Mouse (Mus musculus) left cerebral cortex, postnatal 36 days (tissue): ENCODE measurements at regions not wholly inside any gene's neighbourhood (a gene's known extent, or its start where the extent isn't known, plus 50 kb on each side); places are given as distances from the start of the nearest gene placed in this dataset.

Source experiments
- DNase-seq, 2 experiments: peaks; one replicate each; pipeline ENCODE4 v3.0.0; 2021 to 2022; ENCODE audit warnings: low spot score in 2 of 2, mixed read lengths in 1 of 2
- intact Hi-C: fragments of 180-260 bp; cut with DNase I; formaldehyde crosslinking; loops from one replicate; pipeline ENCODE4 v1.15.1; 2025

DNA sequence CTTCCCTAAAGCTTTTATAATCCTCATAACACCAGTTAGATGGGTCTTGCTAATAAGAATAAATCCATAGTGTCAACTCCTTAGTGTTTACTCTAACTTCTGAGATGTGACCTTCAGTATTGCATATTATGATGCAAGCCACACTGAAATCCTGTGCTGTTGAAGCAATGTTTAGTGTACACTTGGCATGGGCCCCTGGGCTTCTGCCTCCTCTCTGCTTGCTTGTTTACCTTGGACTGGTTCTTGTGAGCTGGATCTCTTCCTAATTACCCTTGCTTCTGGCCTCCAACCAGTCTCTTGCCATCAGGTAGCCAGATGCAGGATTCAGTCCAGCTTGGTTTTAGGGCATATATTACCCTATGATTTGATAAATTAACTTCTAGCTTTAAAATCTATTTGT, 57.0 kb downstream of the Rgs2 start:
- DNase-seq: no peak
- intact Hi-C loops: no loop called here

DNA sequence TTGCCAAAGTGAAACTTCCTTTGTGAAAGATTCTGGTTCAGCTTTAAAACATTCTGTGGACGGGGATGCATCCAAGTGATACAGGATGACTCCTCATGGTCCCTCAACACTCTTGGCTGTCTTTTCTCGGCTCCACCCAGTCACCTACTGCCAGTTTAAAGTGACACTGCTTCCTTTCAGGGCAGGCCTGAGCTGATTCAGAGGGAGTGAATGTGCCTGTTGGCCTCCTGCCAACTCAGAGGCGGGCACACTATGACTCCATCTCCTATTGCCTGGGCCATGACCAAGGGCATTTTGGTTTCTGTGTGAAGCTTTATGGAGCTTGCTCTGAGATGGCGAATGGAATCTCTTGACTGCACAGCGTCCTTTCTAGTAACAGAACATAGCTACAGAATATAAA, 62.5 kb downstream of the Rgs2 start:
- intact Hi-C loops: no loop called here
- DNase-seq: no peak

DNA sequence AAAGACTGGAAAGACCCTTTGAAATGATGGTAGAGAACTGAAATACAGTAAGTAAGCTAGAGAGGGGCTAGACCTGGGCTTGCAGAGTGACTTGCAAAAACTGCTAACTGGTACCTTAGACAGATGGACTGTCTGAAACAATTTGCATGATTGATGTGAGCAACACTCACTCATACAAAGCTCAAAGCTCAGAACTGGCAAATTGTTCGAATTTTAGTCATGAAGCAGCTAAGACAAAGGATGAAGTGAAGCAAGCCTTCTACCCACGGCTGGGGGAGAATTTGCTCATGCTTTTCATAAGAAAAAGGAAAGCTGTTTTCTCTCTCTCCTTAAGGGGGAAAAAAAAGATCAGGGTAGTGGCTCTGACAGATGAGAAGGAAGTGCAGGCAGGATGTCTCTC, 64.5 kb downstream of the Rgs2 start:
- no peak for DNase-seq

DNA sequence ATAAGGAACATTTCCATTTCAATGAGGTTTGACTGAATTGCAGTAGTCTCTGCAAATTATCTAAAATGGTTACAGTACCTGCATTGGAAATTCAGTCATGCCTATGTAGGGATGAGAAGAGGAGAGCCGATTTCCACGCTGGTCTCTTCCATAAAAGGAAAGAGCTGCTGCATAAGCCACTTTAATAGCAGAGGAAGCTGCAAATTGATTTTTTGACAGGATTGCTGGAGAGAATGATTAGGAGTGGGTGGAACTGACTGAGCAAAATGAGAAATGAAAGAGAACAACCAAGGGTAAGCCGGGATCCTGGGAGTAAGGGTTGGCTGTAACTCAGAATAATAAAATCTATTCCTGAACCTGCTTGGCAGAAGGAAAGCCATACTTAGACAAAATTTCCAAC, 65.4 kb downstream of the Rgs2 start:
- intact Hi-C loops: no loop called here
- no peak for DNase-seq

More for the DNA sequence above, 64.5 kb downstream of the Rgs2 start:
- intact Hi-C loops: no loop called here

DNA sequence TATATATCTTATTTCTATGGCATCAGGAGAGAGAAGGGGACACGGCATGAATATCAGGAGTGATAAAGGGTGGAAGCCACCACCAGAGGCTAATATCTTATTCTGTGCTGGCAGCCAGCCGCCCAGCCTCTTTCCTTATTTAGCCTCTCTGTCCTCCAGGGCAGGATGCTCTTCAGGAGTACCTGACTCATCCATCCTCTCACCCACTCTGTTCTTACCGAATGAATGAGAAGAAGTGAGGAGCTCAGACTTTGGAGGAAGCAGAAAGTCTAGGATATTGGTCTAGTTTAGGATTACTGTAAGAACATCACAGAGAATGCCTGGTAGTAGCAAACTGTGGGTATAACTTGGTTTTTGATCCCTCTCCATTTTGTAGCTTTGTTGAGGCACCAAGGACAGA, 73.2 kb downstream of the Rgs2 start:
- no peak for DNase-seq
- intact Hi-C loops: no loop called here

DNA sequence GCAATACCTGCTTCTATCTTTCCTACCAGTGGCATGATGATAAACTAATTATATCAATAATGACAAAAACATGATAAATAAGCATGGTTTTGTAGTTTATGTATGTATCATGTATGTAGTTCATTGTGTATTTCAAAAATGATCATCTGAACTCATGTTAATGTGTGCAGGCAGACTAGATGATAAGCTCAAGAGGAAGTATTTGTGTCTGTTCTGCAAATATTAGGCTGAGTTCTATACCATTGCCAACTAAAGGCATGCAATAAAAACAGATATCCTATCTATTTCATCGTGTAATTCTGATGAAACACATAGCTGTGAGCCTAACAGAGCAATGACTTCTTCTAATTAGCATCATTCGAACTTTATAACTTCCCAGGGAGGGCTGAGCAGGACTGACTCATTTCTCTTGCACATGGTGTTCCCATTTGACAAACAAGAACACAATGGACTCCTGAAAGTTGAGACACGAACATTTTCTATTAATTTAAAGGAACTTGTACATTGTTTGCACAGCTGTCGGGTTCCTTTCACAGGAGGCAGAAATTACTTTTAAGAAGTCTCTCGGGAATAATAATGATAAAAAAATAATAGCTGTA, 74.3 kb downstream of the Rgs2 start:
- intact Hi-C loops: no loop called here
- DNase-seq: no peak

DNA sequence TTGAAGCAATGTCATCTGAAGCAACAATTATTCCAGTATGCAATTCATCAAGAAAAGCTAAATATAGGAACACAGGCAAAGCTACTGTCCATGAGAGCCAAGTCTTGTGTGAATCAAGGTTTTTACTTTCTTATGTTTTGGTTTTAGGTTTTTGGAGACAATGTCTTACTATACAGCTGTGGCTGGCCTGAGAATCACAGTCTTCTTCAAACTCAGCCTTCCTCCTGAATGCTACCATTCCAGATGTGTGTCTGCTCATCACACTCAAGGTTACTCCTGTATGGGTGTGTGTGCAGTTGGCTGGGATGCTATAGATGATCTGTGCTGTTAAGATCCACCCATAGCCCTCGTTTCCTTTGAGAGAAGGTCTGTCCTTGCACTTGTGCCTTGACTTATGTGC, 81.5 kb downstream of the Rgs2 start:
- no peak for DNase-seq
- intact Hi-C loops: no loop called here

DNA sequence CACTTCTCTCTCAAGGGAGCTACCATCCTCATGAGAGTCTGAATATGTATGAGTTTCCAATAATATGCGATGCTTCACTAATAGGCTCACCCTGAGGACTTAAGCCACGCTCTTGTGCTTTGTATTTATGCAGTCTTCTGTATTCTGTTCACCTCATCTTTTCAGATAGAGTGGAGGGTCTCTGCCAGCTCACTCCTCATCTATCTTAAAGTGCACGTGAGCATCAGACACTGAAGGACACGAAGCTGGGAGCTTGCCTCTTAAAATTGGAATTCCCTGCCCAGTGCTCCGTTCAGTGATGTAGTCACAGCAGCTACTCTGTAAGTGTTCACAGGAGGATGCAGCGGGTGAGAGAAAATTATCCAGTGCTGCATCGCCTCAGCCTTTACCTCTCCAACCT, 83.7 kb downstream of the Rgs2 start:
- no peak for DNase-seq
- intact Hi-C loops: no loop called here

DNA sequence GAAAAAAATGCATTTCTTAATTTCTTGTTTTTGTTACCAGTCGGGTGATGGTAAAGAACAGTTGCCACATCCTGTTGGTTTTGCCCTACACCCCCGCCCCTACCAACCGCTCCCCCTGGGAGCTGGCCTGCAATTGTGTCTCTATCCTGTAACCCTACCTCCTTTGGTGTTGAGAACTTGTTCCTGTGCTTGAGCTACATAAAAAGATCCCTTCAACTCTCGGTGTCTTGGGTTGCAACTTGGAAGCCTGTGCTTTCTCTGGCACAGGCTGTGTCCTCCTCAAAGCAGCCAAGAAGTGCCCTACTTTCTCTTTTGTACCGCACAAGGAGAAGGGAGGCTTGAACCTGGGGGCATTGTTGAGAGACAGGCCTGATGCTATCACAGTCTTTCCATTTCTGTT, 85.0 kb downstream of the Rgs2 start:
- intact Hi-C loops: loop anchor here (5.0 kb wide), 2 partner anchors 82 to 83 kb away; partner anchors contain the start of gene Rgs2
- no peak for DNase-seq

DNA sequence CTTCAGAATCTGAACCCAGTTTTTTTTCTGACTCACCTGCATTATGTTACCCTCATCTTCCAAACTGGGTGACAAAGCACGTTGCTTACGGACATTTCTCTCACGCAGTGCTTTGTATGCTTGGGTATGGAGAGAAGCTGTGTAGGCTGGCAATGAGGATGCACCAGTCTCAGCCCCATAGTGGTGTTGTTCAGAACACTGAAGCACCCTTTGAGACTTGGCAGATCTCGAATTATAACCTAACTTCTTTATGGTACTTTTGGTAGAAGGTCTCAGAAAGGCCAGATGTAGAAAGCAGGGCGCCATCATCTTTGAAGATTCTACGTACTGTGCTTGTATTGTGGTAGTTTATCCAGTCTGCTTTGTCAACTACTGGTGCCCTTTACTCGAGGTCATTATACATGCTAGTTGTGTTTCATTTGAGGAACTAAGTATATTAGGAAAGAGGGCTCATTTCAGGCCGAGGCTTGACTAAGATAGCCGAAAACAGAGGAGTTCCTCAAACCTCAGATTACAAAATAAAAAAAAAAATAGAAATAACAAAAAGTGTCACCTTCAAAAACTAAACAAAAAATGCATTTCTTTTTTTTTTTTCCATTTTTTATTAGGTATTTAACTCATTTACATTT, 85.7 kb downstream of the Rgs2 start:
- intact Hi-C loops: loop anchor here (5.0 kb wide), 2 partner anchors 81 to 84 kb away; partner anchors contain the start of gene Rgs2
- DNase-seq: no peak

DNA sequence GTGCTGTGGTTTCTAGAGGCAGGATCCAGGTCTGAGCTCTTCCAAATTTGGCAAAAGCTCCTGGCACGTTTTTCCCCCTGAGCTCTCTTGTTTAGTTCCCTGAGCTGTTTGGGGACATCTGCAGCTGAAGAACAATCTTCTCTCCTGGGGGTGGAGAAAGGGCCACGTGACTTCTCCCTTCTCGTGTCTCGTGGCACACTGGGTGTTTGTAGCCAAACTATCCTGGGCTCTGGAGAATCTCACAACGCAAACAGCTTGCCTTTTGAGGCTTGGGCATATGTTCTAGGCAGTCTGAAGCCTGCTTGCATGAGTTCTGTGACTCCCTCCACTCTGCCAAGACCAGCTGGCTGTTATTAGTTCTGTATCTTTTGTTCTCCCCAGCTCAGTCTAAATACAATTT, 86.3 kb downstream of the Rgs2 start:
- intact Hi-C loops: loop anchor here (5.0 kb wide), 2 partner anchors 80 to 85 kb away; partner anchors contain the start of gene Rgs2
- DNase-seq: peak; percentile 74 to 80

DNA sequence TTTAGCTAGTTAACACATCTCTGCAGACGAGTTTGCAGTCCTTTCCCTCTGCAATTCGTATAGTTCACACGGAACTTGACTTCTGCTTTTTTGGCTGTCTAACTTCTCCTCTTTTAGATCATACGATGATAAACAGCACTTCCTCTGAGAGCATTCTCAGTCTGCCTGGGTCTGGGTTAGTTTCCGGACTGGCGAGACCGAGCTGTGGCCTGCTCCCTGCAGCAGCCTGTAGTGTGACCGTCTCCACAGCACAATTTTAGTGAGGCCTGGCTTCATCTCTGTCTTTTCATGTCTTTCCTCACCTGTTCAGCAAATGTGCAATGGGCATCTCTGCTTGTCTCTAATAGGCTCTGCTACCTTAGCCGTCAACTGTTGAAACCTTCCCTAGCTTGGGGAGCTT, 87.4 kb downstream of the Rgs2 start:
- no peak for DNase-seq
- intact Hi-C loops: loop anchor here (5.0 kb wide), 2 partner anchors 79 to 86 kb away; partner anchors contain the start of gene Rgs2

DNA sequence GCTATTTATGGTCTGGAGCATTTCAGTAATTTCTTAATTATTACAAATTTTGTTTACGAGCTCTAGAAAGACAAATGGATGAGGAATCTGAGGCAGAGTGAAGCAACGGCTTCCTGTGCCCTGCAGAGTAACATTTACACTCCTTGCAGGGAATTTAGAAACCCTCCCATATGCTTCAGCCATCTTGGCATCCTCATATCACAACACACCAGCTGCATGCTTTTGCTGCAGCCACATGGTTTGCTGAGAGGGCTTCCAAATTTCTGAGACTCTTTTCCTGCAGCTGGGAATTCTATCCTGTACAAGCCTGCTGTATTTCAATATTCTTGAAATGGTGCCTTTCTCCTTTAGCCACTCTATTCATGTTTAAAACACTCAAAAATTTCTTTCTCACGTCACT, 91.4 kb downstream of the Rgs2 start:
- intact Hi-C loops: no loop called here
- no peak for DNase-seq

DNA sequence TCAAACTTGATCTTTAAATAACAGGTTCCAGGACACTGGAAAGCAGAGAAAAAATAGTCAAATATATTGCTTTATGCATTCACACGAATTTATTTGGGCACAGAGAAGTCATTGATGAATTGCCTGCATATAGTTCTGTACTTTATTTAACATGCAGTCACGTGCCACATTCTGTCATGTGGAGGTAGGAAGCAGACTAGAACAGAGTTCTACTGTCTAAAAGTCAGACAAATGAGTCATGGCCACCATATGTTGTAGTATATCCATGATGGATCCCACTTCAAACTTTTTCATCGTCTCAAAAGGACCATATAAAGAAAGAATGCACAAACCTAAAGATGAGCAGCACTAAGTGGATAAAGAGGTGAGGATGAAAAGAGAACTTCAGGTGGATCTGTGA, 92.7 kb downstream of the Rgs2 start:
- no peak for DNase-seq
- intact Hi-C loops: no loop called here

DNA sequence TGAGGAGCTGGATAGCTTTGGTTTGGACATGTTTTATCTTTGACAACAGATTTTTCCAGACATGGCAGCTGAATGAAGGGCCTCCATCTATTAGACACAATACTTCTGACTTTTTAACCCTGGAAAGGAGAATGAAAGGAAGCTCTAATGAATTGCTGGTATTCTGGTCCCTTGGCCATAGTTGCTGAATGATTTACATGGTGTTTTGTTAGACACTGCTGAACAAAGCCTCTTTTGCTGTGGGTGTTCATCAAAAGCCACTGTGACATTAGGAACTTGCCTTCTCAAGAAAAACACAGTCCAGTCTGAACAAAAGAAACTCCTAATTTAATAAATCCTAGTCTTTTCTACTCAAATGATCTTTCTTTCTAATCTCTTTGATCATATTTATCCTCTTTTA, 93.4 kb downstream of the Rgs2 start:
- intact Hi-C loops: no loop called here
- no peak for DNase-seq

DNA sequence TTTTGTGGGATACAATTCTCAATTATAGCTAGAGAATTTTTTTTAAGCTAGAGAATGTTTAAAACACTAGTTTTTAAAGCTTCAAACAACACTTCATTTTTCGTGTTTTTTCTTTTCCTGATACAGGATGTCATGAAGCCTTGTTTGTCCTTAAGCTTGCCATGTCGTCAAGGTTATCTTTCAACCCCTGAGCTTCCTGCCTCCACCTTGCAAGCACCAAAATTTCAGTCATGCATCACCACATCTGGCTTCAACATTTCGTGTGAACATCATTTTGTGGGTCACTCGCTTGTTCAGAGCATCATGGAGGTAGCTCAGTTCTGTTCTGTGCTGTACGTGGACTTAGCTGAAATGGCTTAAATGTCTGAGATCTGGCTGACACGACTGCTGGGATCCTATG, 96.6 kb downstream of the Rgs2 start:
- DNase-seq: no peak
- intact Hi-C loops: no loop called here

DNA sequence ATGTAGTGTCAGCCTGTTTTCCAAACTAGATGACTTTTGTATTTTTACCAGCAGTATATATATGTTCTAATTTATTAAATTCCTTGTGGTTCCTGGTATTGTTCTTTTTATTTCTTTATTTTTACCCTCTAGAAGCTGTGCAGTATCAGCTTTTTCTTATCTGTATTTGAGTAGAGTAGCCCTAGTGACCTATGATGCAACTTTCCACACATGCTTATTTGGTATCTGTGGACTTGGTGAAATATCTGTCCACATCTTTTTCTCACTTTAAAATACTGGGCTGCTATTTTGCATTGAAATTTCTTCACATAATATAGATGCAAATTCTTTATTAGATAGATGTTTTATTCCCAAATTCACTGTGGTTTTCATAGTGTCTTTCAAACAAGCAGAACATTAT, 97.1 kb downstream of the Rgs2 start:
- no peak for DNase-seq
- intact Hi-C loops: no loop called here

DNA sequence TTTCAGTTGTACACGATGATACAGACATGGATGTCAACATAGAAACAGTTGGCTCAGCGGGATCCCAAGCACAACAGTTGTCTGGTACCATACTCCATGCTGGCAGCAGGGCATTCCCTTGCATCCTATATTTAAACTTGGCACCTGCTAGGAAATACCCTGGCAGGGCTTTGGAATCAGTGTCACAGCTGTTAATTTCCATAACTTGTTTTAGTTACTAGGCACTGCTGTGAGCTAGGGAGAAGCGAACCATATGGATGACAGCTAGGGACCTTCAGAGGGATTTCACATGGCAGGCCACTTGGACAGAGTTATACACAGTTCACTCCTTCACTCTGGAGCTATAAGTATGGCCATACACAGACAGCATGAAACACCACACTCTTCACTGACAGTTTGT, 100.0 kb downstream of the Rgs2 start:
- DNase-seq: peak; percentile 31 to 36
- intact Hi-C loops: no loop called here

DNA sequence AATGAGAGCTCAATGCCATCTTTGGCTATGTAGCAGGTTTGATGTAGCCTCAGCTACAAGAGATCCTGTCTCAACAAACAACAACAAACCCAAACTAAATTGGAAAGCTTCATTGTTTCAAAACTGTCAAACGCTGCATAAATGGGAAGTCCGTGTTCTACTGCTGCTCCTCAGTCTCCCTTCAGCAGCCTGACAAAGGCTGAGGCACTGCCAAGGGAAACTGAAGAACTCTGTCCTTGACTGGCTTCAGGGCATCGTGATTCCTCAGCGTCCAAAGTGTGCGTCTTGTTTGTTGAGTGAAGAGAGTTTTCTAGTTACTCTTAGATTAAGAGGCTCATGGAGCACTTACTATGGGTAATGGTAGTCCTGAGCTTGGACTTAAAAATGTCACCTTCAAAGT, 100.7 kb downstream of the Rgs2 start:
- DNase-seq: no peak
- intact Hi-C loops: no loop called here

DNA sequence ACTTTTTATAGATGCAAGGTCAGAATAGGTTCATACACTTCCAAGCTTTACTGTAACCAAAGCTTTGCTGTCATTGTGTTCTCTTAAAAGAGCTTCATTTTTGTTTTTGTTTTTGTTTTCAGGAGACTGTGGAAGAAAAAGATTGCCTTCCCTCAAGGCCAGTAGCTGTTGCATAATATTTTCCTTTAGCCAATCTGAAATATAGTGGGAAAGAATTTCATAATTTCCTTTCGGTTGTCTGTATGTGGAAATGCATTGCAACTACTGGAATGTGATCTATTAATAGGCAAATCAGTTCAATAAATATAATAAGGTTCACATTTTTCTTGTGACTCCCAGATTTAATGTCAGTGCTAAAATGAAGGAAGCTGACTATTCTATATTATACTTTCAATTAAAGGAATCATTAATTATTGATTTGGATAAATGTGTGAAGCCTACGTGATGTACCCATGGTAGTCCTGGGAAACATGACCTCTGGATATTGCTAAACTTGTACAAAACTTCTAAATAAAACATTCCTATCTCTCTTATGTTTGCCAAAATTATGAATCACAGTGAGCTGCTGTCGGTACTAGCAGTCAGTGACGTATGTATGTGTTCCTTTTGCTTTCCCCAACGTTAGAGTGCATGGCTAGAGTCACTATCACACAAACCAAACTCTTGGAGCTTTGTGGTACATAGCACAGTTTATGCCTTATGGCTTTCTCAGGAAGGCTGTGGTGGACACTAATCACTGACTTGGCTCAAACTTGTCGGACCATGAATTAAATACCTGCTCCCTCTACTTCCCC, 102.6 kb downstream of the Rgs2 start:
- no peak for DNase-seq
- intact Hi-C loops: no loop called here

DNA sequence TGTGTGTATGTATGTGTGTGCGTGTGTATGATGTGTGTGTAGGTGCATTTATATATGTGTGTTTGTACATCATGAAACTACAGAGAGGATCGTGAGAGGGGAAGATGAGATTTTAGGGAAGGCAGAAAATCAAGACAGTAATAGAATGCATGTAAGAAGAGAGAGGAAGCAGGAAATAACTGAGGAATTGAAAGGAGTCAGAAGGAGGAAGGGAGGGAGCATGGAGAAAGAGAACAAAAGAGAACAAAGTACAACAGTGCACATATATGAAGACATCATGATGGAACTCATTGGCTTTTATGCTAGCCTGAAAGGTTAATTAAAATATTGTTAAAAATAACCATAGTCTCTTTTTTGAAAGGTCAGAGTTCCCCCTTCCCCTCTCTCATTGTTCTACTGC, 111.4 kb downstream of the Uchl5 start:
- intact Hi-C loops: no loop called here
- no peak for DNase-seq
